Mouse (Mus musculus) thymus, postnatal 25 days (tissue): ENCODE results near the gene Casq2.
"Not testable (repeated sequence)": the region's sequence is repeated elsewhere in the genome, so short reads cannot be mapped to it uniquely, and the experiment has no call there.

Source experiments
- DNase-seq: peaks from one replicate; pipeline ENCODE4 v3.0.0; 2022

Casq2 gene

GRCm38 (mm10) chr3:102137158-102137557 is 50.9 kb downstream of the Casq2 start:
- no peak for DNase-seq

- DNase-seq: no peak
These were observed 52.7 kb downstream of the Casq2 start for GRCm38 (mm10) chr3:102138899-102139298.

GRCm38 (mm10) chr3:102140606-102141005 is 54.4 kb downstream of the Casq2 start:
- no peak for DNase-seq

- DNase-seq: no peak
These were observed 55.2 kb downstream of the Casq2 start for GRCm38 (mm10) chr3:102141451-102141850.

DNA sequence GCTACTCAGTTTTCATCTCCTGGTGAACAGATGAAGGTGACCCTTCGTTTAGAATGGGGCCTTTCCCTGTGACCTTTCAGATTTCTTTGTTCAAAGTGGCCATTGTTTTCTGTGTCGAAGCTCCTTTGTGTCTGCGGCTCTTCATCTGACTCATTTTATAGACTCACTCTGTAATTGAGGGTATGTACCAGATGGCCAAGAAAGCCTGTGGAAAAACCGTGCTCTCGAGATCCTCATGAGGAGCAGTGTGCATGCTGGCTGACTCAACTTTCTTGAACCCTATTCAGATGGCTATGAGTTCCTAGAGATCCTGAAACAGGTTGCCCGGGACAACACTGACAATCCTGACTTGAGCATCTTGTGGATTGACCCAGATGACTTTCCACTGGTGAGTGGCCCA is 55.7 kb downstream of the Casq2 start:
- no peak for DNase-seq

GRCm38 (mm10) chr3:102142947-102143346 is 56.7 kb downstream of the Casq2 start:
- DNase-seq: no peak

DNA sequence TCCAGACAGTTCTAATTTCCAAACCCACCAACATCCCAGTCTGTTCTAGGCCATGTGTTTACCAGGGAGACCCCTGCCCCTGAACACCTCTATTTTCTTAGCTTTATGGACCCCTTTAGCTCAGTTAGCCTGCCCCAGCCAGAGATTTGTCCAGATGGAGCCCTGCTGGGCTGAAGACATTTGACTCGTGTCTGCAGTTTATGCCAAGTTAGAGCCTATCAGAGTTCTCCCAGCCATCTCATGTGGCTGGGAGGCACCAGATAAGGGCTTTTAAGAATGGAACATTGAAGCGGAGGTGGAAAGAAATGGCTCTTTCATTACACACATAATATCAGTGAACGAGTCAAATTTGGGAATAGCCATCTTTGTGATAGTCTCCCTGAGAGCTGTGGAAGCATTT is 57.3 kb downstream of the Casq2 start:
- DNase-seq: no peak

GRCm38 (mm10) chr3:102144401-102144800 is 58.2 kb downstream of the Casq2 start:
- no peak for DNase-seq

GRCm38 (mm10) chr3:102145645-102146386 is 59.6 kb downstream of the Casq2 start:
- DNase-seq: no peak

- DNase-seq: no peak
These were observed 60.2 kb downstream of the Casq2 start for GRCm38 (mm10) chr3:102146428-102146827.

GRCm38 (mm10) chr3:102147189-102147588 is 61.0 kb downstream of the Casq2 start:
- DNase-seq: no peak

DNA sequence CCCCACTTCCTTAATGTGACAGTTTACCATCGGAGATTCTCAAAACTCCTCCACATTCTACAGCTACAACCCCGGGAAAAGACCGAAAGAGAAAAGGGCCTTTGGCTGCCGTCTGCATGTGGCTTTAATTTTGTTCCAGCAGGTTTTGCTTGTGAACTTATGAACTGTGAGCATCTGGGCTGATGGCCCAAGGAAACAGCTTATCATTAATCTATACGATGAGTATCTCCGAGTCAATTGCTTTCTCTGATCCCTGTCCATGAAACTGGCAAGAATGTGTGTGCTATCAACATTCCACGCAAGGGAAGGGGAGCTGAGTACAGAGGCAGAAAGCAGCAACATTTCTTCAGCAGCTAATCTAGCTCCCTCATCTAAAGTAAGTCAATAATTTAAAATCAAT is 63.7 kb downstream of the Casq2 start:
- DNase-seq: no peak

GRCm38 (mm10) chr3:102151850-102152249 is 65.6 kb downstream of the Casq2 start:
- no peak for DNase-seq

GRCm38 (mm10) chr3:102152471-102152870 is 66.3 kb downstream of the Casq2 start:
- DNase-seq: no peak

DNA sequence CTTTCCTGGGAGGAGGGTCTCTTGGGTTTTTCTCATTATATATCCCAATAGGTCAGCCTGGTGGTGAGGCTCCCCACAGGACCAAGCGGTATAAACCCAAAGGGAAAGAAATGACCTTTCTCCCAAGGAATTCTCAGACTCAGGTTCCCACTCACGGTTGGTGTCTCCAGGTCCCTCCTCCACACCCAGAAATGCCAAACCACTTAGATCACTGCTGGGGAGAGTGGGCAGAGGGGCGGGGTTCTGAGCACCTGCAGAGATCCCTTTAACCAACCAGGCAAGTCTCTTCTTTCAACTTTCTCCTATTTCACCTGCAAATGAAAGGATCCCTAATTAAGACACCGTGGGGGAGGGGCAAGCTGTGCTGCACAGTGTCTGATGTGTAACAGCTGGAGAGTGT is 66.7 kb downstream of the Casq2 start:
- no peak for DNase-seq

- no peak for DNase-seq
These were observed 67.9 kb downstream of the Casq2 start for GRCm38 (mm10) chr3:102154107-102154506.

DNA sequence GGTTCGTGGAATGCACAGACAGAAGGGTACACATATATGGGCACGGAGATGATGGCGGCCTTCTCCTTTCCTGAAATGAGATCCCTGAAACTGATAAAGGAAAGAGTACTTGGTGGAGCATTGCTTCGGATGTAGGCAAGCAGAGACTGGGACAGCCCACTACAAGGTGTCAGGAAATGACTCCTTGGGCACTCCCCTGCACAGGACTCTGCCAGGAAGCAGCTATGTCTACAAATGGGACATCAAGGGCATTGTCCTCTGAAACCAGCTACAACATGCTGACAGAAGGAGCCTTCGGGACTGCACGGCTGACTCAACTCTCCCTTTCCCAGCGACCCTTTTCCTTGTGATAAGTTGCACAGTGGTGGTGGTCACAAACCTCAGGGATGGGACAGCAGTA is 70.5 kb downstream of the Casq2 start:
- DNase-seq: no peak

- no peak for DNase-seq
These were observed 71.4 kb downstream of the Casq2 start for GRCm38 (mm10) chr3:102157652-102158051.

DNA sequence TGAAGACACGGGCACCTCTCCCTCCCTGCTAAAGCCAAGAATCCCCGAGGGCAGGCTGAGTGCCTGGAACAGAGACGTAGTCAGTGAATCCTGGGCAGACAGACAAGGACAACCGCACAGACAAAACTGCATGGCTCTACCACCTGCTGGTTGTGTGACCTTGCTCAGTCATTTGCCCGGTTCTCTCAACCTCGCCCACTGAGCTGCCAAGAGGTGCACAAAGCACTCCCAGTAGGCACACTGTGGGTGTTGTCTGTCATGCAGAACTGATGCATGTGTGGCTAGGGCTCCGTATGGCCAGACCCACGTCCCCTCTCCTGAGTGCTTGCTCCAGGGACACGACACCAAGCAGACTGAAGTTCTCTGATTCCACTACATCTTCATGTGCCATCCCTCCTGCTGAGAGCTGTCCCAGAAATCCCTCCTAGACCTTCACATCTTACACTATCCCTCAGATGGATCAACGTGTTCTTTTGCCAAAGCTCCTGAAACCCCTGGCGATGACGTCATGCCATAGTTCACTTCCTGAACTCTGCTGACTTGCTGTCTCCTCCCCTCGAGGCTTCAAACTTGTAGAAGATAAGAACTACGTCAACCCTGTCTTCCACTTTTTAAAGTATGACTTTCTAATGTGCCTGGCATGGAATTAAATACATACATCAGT is 72.7 kb downstream of the Casq2 start:
- DNase-seq: no peak

GRCm38 (mm10) chr3:102159423-102160325 is 73.5 kb downstream of the Casq2 start:
- DNase-seq: no peak

DNA sequence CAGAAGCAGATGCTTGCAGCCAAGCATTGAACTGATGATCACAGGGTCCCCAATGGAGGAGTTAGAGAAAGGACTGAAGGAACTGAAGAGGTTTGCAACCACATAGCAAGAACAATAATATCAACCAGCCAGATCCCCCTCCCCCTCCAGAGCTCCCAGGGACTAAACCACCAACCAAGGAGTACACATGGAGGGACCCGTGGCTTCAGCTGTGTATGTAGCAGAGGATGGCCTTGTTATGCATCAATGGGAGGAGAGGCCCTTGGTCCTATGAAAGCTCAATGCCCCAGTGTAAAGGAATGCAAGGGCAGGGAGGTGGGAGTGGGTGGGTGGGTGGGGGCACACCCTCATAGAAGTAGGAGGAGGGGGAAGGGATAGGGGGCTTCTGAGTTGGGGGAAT is 77.6 kb downstream of the Casq2 start:
- DNase-seq: not testable (repeated sequence)

DNA sequence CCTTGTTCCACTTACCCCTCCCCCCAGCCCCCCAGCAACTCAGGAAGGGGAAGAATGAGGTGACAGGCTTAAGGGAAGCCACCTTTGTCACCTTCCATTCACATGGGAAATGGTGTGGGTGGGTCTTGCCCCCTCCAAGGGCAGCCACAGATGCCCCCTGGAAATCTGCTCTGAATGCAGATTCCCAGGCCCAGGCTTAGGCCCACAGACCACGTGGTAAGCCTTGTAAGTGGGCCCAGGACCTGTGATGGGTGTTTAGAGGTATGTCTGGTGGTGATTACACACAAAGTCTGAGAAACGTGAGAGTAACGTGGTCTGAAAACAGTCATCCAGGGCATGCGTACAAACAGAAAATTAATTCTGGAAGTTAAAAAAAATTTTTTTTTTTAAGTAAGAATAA is 78.7 kb downstream of the Casq2 start:
- DNase-seq: no peak

DNA sequence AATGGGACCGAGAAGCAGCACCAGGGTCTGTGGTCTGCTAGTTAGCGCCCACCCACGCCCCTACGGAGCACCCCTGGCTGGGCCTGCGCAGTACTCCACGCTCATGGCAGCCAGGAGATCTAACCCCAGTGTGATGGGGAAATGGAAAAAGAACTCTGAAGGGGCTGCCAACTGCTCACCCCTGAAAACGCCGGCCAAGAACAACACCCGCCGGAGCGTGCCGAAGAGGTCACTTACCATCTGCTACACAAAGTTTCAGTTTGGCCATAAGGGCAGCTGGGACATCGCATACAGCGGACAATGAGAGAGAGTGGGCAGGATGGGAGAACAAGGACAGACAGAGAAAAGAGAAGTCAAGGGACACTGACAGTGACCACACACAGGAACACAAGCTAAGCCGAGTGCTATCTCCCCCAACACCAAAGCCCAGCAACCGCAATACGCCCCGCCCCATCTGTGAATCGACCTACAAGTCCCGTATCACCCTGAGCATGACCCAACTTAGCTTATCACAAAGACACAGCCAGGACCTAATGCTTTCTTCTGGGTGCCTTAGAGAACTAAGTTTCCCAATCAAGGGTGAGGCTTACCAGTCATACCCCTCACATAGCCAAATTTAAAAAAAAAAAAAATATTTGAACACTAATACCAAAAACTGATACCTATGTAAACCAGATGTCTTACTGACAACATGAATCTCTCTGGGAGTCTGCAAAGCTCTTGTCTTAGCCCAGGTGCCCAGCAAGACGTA is 79.5 kb downstream of the Casq2 start:
- DNase-seq: no peak
